Mouse (Mus musculus) CH12.LX (cell line): Measurements from ENCODE around the gene Pianp. TPM values are rescaled to one million over a fixed set of nuclear protein-coding genes. Genes with fewer than 3 reads are reported as not detected.
A peak's percentile ranks its signal among the peaks of the same experiment; 100 is the strongest.

Experiments
- DNase-seq: peaks from one replicate; pipeline ENCODE4 v3.0.0-alpha.2; 2013; ENCODE audit errors: extremely low read depth
- H3K27ac ChIP-seq: 2 replicates; pipeline ENCODE4 v1.5.1; 2012; ENCODE audit warnings: low read depth, mild to moderate bottlenecking, control low read depth, moderate library complexity; ENCODE audit not compliant: insufficient read depth
- H3K27me3 ChIP-seq: replicated peaks from 2 replicates; pipeline ENCODE3; 2012; ENCODE audit warnings: inconsistent platforms
- H3K36me3 ChIP-seq, 2 experiments: replicated peaks in 1 of 2; 2 replicates each; pipeline versions ENCODE3 to v1.6.1; 2012; ENCODE audit warnings: inconsistent platforms in 1 of 2, low read length in 1 of 2, mild to moderate bottlenecking in 1 of 2, mixed read lengths in 1 of 2, moderate library complexity in 1 of 2; ENCODE audit not compliant: control insufficient read depth in 1 of 2, insufficient read depth in 1 of 2
- H3K4me1 ChIP-seq, 2 experiments: 2 replicates each; pipeline ENCODE4 v1.6.1; 2012; ENCODE audit warnings: inconsistent platforms in 1 of 2, moderate library complexity in 1 of 2; ENCODE audit not compliant: insufficient read depth in 2 of 2, control insufficient read depth in 1 of 2
- H3K4me2 ChIP-seq: 2 replicates; pipeline ENCODE4 v1.6.1; 2012; ENCODE audit warnings: low read depth, mild to moderate bottlenecking, control low read depth; ENCODE audit not compliant: poor library complexity, insufficient read depth, severe bottlenecking
- H3K4me3 ChIP-seq, 3 experiments: fragments of 150-350 bp in 1 of 3; sonication (generic) in 1 of 3; replicated peaks in 1 of 3; 2 replicates each; pipeline versions ENCODE3 to v1.5.1; 2011 to 2012; ENCODE audit warnings: low read depth in 2 of 3, low read length in 2 of 3, mild to moderate bottlenecking in 2 of 3, moderate library complexity in 2 of 3, control low read depth in 1 of 3, improper control_type of control experiment in 1 of 3, inconsistent platforms in 1 of 3, mixed read lengths in 1 of 3; ENCODE audit not compliant: poor library complexity in 1 of 3
- H3K79me2 ChIP-seq: replicated peaks from 2 replicates; pipeline ENCODE4 v1.6.1; 2012; ENCODE audit warnings: mild to moderate bottlenecking, moderate library complexity; ENCODE audit not compliant: control insufficient read depth, poor library complexity, insufficient read depth, severe bottlenecking; ENCODE audit errors: extremely low read depth
- H3K9ac ChIP-seq: 2 replicates; pipeline ENCODE4 v1.6.1; 2012; ENCODE audit warnings: low read depth, mild to moderate bottlenecking, control low read depth, moderate library complexity; ENCODE audit not compliant: insufficient read depth
- H3K9me3 ChIP-seq: replicated peaks from 2 replicates; pipeline ENCODE3; 2012; ENCODE audit warnings: low read length, inconsistent platforms, mixed read lengths
- BHLHE40 ChIP-seq: IDR thresholded peaks from 2 replicates; pipeline ENCODE4 v1.6.1; 2011; ENCODE audit warnings: mild to moderate bottlenecking, low read depth, low read length, improper control_type of control experiment
- CHD1 ChIP-seq: IDR thresholded peaks from 2 replicates; pipeline ENCODE4 v1.6.1; 2012; ENCODE audit warnings: low read depth, low read length, improper control_type of control experiment, inconsistent platforms
- CHD2 ChIP-seq: IDR thresholded peaks from 2 replicates; pipeline ENCODE4 v1.6.1; 2011; ENCODE audit warnings: low read length, improper control_type of control experiment
- CTCF ChIP-seq, 2 experiments: IDR thresholded peaks in 1 of 2; conservative IDR thresholded peaks in 1 of 2; 2 replicates each; pipeline ENCODE4 v1.5.1; 2011 to 2012; ENCODE audit warnings: low read depth in 2 of 2, low read length in 2 of 2, improper control_type of control experiment in 1 of 2, inconsistent platforms in 1 of 2, mild to moderate bottlenecking in 1 of 2, moderate library complexity in 1 of 2
- E2F4 ChIP-seq: IDR thresholded peaks from 2 replicates; pipeline ENCODE4 v1.6.1; 2011; ENCODE audit warnings: low read depth, low read length, improper control_type of control experiment; ENCODE audit not compliant: insufficient replicate concordance
- ELF1 ChIP-seq: IDR thresholded peaks from 2 replicates; pipeline ENCODE4 v1.6.1; 2014; ENCODE audit warnings: low read depth, mild to moderate bottlenecking, inconsistent platforms, low read length, improper control_type of control experiment
- EP300 ChIP-seq: IDR thresholded peaks from 2 replicates; pipeline ENCODE4 v1.6.1; 2011; ENCODE audit warnings: low read length, improper control_type of control experiment
- ETS1 ChIP-seq: conservative IDR thresholded peaks from 2 replicates; pipeline ENCODE4 v1.6.1; 2012; ENCODE audit warnings: low read depth, mild to moderate bottlenecking, inconsistent platforms, low read length, improper control_type of control experiment, moderate library complexity
- GABPA ChIP-seq: IDR thresholded peaks from 2 replicates; pipeline ENCODE4 v1.6.1; 2012; ENCODE audit warnings: low read depth, low read length, improper control_type of control experiment, inconsistent platforms; ENCODE audit not compliant: insufficient replicate concordance
- HCFC1 ChIP-seq: IDR thresholded peaks from 2 replicates; pipeline ENCODE4 v1.6.1; 2012; ENCODE audit warnings: low read depth, mild to moderate bottlenecking, inconsistent platforms, low read length, improper control_type of control experiment
- IRF4 ChIP-seq: IDR thresholded peaks from 2 replicates; pipeline ENCODE4 v1.6.1; 2014; ENCODE audit warnings: low read depth, mild to moderate bottlenecking, inconsistent platforms, low read length, improper control_type of control experiment
- JUN ChIP-seq: IDR thresholded peaks from 2 replicates; pipeline ENCODE4 v1.6.1; 2011; ENCODE audit warnings: low read depth, mild to moderate bottlenecking, low read length, improper control_type of control experiment, moderate library complexity; ENCODE audit not compliant: insufficient read depth
- JUND ChIP-seq: conservative IDR thresholded peaks from 2 replicates; pipeline ENCODE4 v1.6.1; 2011; ENCODE audit warnings: low read depth, low read length, improper control_type of control experiment
- KAT2A ChIP-seq: IDR thresholded peaks from 2 replicates; pipeline ENCODE4 v1.6.1; 2012; ENCODE audit warnings: low read length, improper control_type of control experiment, inconsistent platforms; ENCODE audit not compliant: insufficient replicate concordance
- MAFK ChIP-seq: IDR thresholded peaks from 2 replicates; pipeline ENCODE4 v1.6.1; 2011; ENCODE audit warnings: low read length, improper control_type of control experiment; ENCODE audit not compliant: insufficient replicate concordance
- MAX ChIP-seq: IDR thresholded peaks from 2 replicates; pipeline ENCODE4 v1.6.1; 2011; ENCODE audit warnings: low read length, improper control_type of control experiment
- MAZ ChIP-seq: IDR thresholded peaks from 2 replicates; pipeline ENCODE4 v1.6.1; 2012; ENCODE audit warnings: low read depth, mild to moderate bottlenecking, inconsistent platforms, low read length, improper control_type of control experiment, moderate library complexity
- MEF2A ChIP-seq: IDR thresholded peaks from 2 replicates; pipeline ENCODE4 v1.6.1; 2014; ENCODE audit warnings: low read depth, mild to moderate bottlenecking, inconsistent platforms, low read length, improper control_type of control experiment, borderline replicate concordance
- MXI1 ChIP-seq: IDR thresholded peaks from 2 replicates; pipeline ENCODE4 v1.6.1; 2011; ENCODE audit warnings: mild to moderate bottlenecking, low read depth, low read length, improper control_type of control experiment
- MYC ChIP-seq: IDR thresholded peaks from 2 replicates; pipeline ENCODE4 v1.6.1; 2011; ENCODE audit warnings: low read depth, mild to moderate bottlenecking, improper control_type of control experiment, low read length
- NELFE ChIP-seq: IDR thresholded peaks from 2 replicates; pipeline ENCODE4 v1.6.1; 2011; ENCODE audit warnings: low read depth, low read length, improper control_type of control experiment
- NRF1 ChIP-seq: IDR thresholded peaks from 2 replicates; pipeline ENCODE4 v1.6.1; 2014; ENCODE audit warnings: low read depth, mild to moderate bottlenecking, inconsistent platforms, low read length, improper control_type of control experiment, moderate library complexity
- PAX5 ChIP-seq: IDR thresholded peaks from 2 replicates; pipeline ENCODE4 v1.6.1; 2012; ENCODE audit warnings: low read length, inconsistent platforms, mixed read lengths
- POLR2A ChIP-seq: IDR thresholded peaks from 2 replicates; pipeline ENCODE4 v1.6.1; 2011; ENCODE audit warnings: low read depth, mild to moderate bottlenecking, improper control_type of control experiment, low read length
- POLR2AphosphoS2 ChIP-seq: IDR thresholded peaks from 2 replicates; pipeline ENCODE4 v1.6.1; 2011; ENCODE audit warnings: low read depth, low read length, improper control_type of control experiment
- RAD21 ChIP-seq: IDR thresholded peaks from 2 replicates; pipeline ENCODE4 v1.6.1; 2011; ENCODE audit warnings: low read depth, mild to moderate bottlenecking, low read length, improper control_type of control experiment, moderate library complexity
- RCOR1 ChIP-seq: conservative IDR thresholded peaks from 2 replicates; pipeline ENCODE4 v1.6.1; 2012; ENCODE audit warnings: low read depth, mild to moderate bottlenecking, inconsistent platforms, low read length, improper control_type of control experiment
- SIN3A ChIP-seq: IDR thresholded peaks from 2 replicates; pipeline ENCODE4 v1.6.1; 2012; ENCODE audit warnings: low read length, improper control_type of control experiment, inconsistent platforms
- SMC3 ChIP-seq: IDR thresholded peaks from 2 replicates; pipeline ENCODE4 v1.6.1; 2011; ENCODE audit warnings: low read depth, low read length, improper control_type of control experiment
- TBP ChIP-seq: conservative IDR thresholded peaks from 2 replicates; pipeline ENCODE4 v1.6.1; 2011; ENCODE audit warnings: low read depth, low read length, improper control_type of control experiment
- TCF12 ChIP-seq: IDR thresholded peaks from 2 replicates; pipeline ENCODE4 v1.6.1; 2014; ENCODE audit warnings: low read depth, mild to moderate bottlenecking, inconsistent platforms, low read length, improper control_type of control experiment
- UBTF ChIP-seq: IDR thresholded peaks from 2 replicates; pipeline ENCODE4 v1.6.1; 2012; ENCODE audit warnings: low read depth, mild to moderate bottlenecking, inconsistent platforms, low read length, improper control_type of control experiment, moderate library complexity
- USF1 ChIP-seq: IDR thresholded peaks from 2 replicates; pipeline ENCODE4 v1.6.1; 2014; ENCODE audit warnings: low read depth, mild to moderate bottlenecking, inconsistent platforms, low read length, improper control_type of control experiment
- USF2 ChIP-seq: conservative IDR thresholded peaks from 2 replicates; pipeline ENCODE4 v1.6.1; 2011; ENCODE audit warnings: low read depth, low read length, improper control_type of control experiment
- ZC3H11A ChIP-seq: IDR thresholded peaks from 2 replicates; pipeline ENCODE4 v1.6.1; 2012; ENCODE audit warnings: low read depth, mild to moderate bottlenecking, inconsistent platforms, low read length, improper control_type of control experiment
- ZKSCAN1 ChIP-seq: IDR thresholded peaks from 2 replicates; pipeline ENCODE4 v1.6.1; 2012; ENCODE audit warnings: low read depth, inconsistent platforms, low read length, improper control_type of control experiment, borderline replicate concordance
- ZMIZ1 ChIP-seq: IDR thresholded peaks from 2 replicates; pipeline ENCODE4 v1.6.1; 2012; ENCODE audit warnings: low read depth, mild to moderate bottlenecking, inconsistent platforms, low read length, improper control_type of control experiment
- ZNF384 ChIP-seq: IDR thresholded peaks from 2 replicates; pipeline ENCODE4 v1.6.1; 2012; ENCODE audit warnings: low read depth, low read length, improper control_type of control experiment, inconsistent platforms
- dilution Hi-C: fragments of 300-500 bp; cut with MboI; formaldehyde crosslinking; loops from 2 replicates; pipeline ENCODE4 v1.14.3; 2020; ENCODE audit warnings: low sequenced_read_pairs; ENCODE audit not compliant: extremely low pct_unique_long_range_greater_than_20kb, extremely low pct_ligation_motif_present
- in situ Hi-C: fragments of 300-500 bp; cut with MboI; formaldehyde crosslinking; loops from 3 replicates; pipeline ENCODE4 v1.14.3; 2019; ENCODE audit warnings: low sequenced_read_pairs, low pct_ligation_motif_present, low pct_unique_long_range_greater_than_20kb, mixed read lengths
- polyA plus RNA-seq: library from polyadenylated mRNA; unstranded; fragments of >175 nt; gene quantifications from 2 replicates; pipeline ENCODE4 v1.2.1, GENCODE M21; 2012; ENCODE audit warnings: low read depth; ENCODE audit not compliant: insufficient read length
- total RNA-seq, 2 experiments: library from RNA; depleted of rRNA; stranded (reverse); fragments of 300-350 nt in 1 of 2; fragments of >200 nt in 1 of 2; gene quantifications; 2 replicates each; pipeline ENCODE4 v1.2.3; 2012 to 2014

Gene Pianp
- total and polyA plus RNA-seq, 3 experiments: 0.08 TPM; not detected in 2

DNA sequence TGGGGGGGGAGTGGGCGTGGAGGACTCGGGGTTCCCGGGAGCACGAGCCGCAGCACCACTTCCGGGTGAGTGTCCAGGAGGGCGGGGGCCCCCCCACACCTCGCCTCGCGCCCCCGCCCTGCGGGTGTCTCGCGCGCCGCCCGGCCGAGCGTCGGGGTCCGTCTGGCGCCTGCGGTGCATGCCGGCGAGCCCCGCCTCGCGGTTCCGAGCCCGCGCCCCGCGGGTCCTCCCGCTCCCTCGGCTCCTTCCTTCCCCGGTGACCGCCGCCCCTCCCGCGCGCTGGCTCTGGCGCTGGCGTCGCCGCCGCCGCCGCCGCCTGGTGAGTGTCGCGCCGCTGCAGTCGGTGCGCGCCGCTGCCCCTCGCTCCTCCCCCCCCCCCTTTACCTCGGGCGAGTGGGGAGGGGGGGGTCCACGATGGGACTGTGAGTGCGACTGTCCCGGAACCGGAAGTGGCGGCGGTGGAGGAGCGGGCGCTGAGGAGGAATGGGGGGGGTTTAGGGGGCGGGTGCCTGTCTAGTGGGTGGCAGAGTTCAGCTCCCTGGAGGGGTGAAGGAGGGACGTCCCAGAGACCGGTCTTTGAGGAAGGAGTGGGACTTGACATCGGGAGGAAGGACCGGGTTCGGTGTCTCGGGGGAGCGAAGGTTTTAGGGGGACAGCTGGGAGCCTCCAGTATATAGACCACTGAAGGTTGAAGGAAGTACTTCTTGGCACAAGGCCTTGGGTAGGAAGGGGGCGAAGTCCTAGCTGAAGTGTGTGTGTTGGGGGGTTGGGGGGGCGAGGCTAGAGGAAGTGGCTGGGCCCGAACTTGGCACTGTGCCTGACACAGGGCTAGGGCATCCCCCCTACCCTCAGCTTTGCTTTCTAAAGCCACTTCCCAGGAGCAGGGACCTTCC, 12.9 kb downstream of the Pianp start:
- peak overlapping the region; percentile 91 for H3K9ac ChIP-seq
- no peak for TF ChIP-seq EP300
- TF ChIP-seq RAD21: no peak
- TF ChIP-seq RCOR1: no peak
- TF ChIP-seq JUN: no peak
- no peak for TF ChIP-seq GABPA
- TF ChIP-seq MEF2A: no peak
- TF ChIP-seq UBTF: 0 out of 2 replicates have a peak, but pooled peaks have one; percentile 14
- TF ChIP-seq ZMIZ1: no peak
- peak; percentile 89 for TF ChIP-seq MAZ
- TF ChIP-seq KAT2A: 0 out of 2 replicates have a peak, but pooled peaks have one; percentile 16
- TF ChIP-seq ELF1: peak; percentile 79
- TF ChIP-seq USF2: no peak
- TF ChIP-seq BHLHE40: no peak
- TF ChIP-seq CHD2: peak; percentile 30; the same call in 1 of the 2 replicates
- no peak for TF ChIP-seq JUND
- TF ChIP-seq POLR2A: peak; percentile 53
- peak; percentile 7; the same call in 1 of the 2 replicates for TF ChIP-seq IRF4
- peak; percentile 49; the same call in 1 of the 2 replicates for TF ChIP-seq NELFE
- TF ChIP-seq ZNF384: no peak
- no peak for TF ChIP-seq USF1
- TF ChIP-seq NRF1: no peak
- no peak for TF ChIP-seq E2F4
- no peak for TF ChIP-seq CHD1
- TF ChIP-seq CTCF (conservative IDR thresholded peaks at IDR 0.05 in 1 of 2, IDR thresholded peaks at IDR 0.05 in 1 of 2; ENCODE audit: low read depth in 2 of 2, low read length in 2 of 2): no peak
- TF ChIP-seq ZC3H11A: no peak
- no peak for TF ChIP-seq PAX5
- TF ChIP-seq MXI1: 0 out of 2 replicates have a peak, but pooled peaks have one; percentile 35
- peak; percentile 66 for TF ChIP-seq HCFC1
- no peak for TF ChIP-seq MAX
- no peak for TF ChIP-seq TBP
- TF ChIP-seq MAFK: no peak
- TF ChIP-seq TCF12: peak; percentile 38; the same call in 1 of the 2 replicates
- TF ChIP-seq POLR2AphosphoS2: no peak
- TF ChIP-seq MYC: no peak
- TF ChIP-seq SMC3: no peak
- TF ChIP-seq ETS1: no peak; the same call in 1 of the 2 replicates
- TF ChIP-seq ZKSCAN1: no peak
- no peak; the same call in 1 of the 2 replicates for TF ChIP-seq SIN3A
- dilution Hi-C loops: no loop called here
- DNase-seq: peak; percentile 88
- H3K36me3 ChIP-seq: peaks cover 20 to 34% of the 10 kb centered on the region in 2 experiments
- H3K4me2 ChIP-seq: peak overlapping the region; percentile 52
- no peaks in the 10 kb centered on the region for H3K9me3 ChIP-seq
- peaks cover 32% of the 10 kb centered on the region for H3K79me2 ChIP-seq
- peak overlapping the region; percentile 70 for H3K27ac ChIP-seq
- H3K4me1 ChIP-seq: peaks cover 0 to 42% of the 10 kb centered on the region in 2 experiments; a peak in 2 of 4 replicates
- in situ Hi-C loops: no loop called here
- H3K27me3 ChIP-seq: no peaks in the 10 kb centered on the region
- H3K4me3 ChIP-seq: peak overlapping the region; percentile 79 to 84 (median 79)
